22 mouse cellular contexts compared by ENCODE assay signal in genomic region chr4:72664379-72664778, GRCm38 (mm10).
DNase-seq lines count a peak whose midpoint lies in the region; TF ChIP-seq lines count a peak whose summit lies in the region.
"Had no signal": no experiment of that assay in that cellular context is flagged by ENCODE, and none has a peak within 500 bp of the region (broad histone marks: within the 10 kb centered on the region; RNA-seq: fewer than 3 reads in every experiment).

No protein-coding gene starts in this region.

- peak; percentile 10 for DNase-seq in brain, adult 2 months (ENCODE audit: low read depth, low spot score)
- DNase-seq in right cerebral cortex, postnatal 36 days (ENCODE audit: low spot score in 2 of 2) = no peak
- DNase-seq in right cerebral cortex, adult 18-20 months = no peak
- DNase-seq: adrenal gland, adult 8-10 months; adrenal gland, postnatal 14 days; adrenal gland, postnatal 36 days; B cell, adult 2 months; cerebellum, adult 11 months; cerebellum, adult 18-20 months; cerebellum, adult 8-10 months; cerebellum, adult 9-11 months; cerebellum, postnatal 14 days; cerebellum, postnatal 36 days; embryo, embryonic 11 days; forebrain, postnatal 0 days had no signal

- no peak overlapping the region for H3ac ChIP-seq in C2C12 (ENCODE audit: control insufficient read depth, insufficient read length, low read depth)
- no peak overlapping the region for H3ac ChIP-seq in myocyte (ENCODE audit: control insufficient read depth, insufficient read length)

- no peaks in the 10 kb centered on the region for H3K79me2 ChIP-seq in C2C12 (ENCODE audit: control insufficient read depth, insufficient read depth)
- no peaks in the 10 kb centered on the region for H3K79me2 ChIP-seq in myocyte (ENCODE audit: control insufficient read depth, insufficient read depth)

- H3K27me3 ChIP-seq in C2C12 (ENCODE audit: control insufficient read depth, insufficient read depth, insufficient read length) (no peaks in the 10 kb centered on the region), myocyte (ENCODE audit: control insufficient read depth, insufficient read depth, insufficient read length) (no peaks in the 10 kb centered on the region)
- H3K27me3 ChIP-seq: embryonic facial prominence, embryonic 13.5 days; embryonic facial prominence, embryonic 15.5 days; forebrain, embryonic 13.5 days; forebrain, embryonic 15.5 days; Patski had no signal

- TF ChIP-seq POLR2A in myocyte (IDR thresholded peaks at IDR 0.05; ENCODE audit: insufficient read length, low read depth) = no peak

- H3K4me3 ChIP-seq in C2C12 (ENCODE audit: insufficient read depth, poor library complexity, severe bottlenecking) (no peak overlapping the region), myocyte (no peak overlapping the region)
- H3K4me3 ChIP-seq: embryonic facial prominence, embryonic 13.5 days; embryonic facial prominence, embryonic 15.5 days; forebrain, embryonic 13.5 days; forebrain, embryonic 15.5 days had no signal

- H3K4me2 ChIP-seq in myocyte (ENCODE audit: low read depth) = peak overlapping the region; percentile 33
- H3K4me2 ChIP-seq: embryonic facial prominence, embryonic 13.5 days; embryonic facial prominence, embryonic 15.5 days; forebrain, embryonic 13.5 days; forebrain, embryonic 15.5 days had no signal

- H3K36me3 ChIP-seq in C2C12 (ENCODE audit: control insufficient read depth, insufficient read depth) (no peaks in the 10 kb centered on the region), myocyte (ENCODE audit: control insufficient read depth, insufficient read depth) (no peaks in the 10 kb centered on the region)
- H3K36me3 ChIP-seq: embryonic facial prominence, embryonic 13.5 days; embryonic facial prominence, embryonic 15.5 days; forebrain, embryonic 15.5 days had no signal

- TF ChIP-seq CTCF in C2C12 (IDR thresholded peaks at IDR 0.05; ENCODE audit: control insufficient read depth, insufficient read depth, insufficient read length) = no peak

- H3K79me3 ChIP-seq in C2C12 (ENCODE audit: low read depth) = no peaks in the 10 kb centered on the region

TF ChIP-seq in C2C12, 6 proteins besides CTCF, POLR2A, EP300 and RAD21:
- peak; percentile 56 for TF ChIP-seq CEBPB (IDR thresholded peaks at IDR 0.05; ENCODE audit: low read depth)
- TF ChIP-seq MYOD1 (IDR thresholded peaks at IDR 0.05; ENCODE audit: control insufficient read depth, insufficient read length, low read depth) = no peak
- peak; percentile 37 for TF ChIP-seq FOSL1 (IDR thresholded peaks at IDR 0.05; ENCODE audit: insufficient read depth, low read length, poor library complexity, severe bottlenecking)
- no peak for TF ChIP-seq MYOG (IDR thresholded peaks at IDR 0.05; ENCODE audit: control insufficient read depth, extremely low read depth, insufficient read length)
- TF ChIP-seq MAX (IDR thresholded peaks at IDR 0.05) = no peak
- no peak for TF ChIP-seq USF1 (IDR thresholded peaks at IDR 0.05; ENCODE audit: low read depth)

TF ChIP-seq in myocyte, 11 proteins besides CTCF, POLR2A, EP300 and RAD21:
- TF ChIP-seq MAX (IDR thresholded peaks at IDR 0.05; ENCODE audit: low read depth) = no peak
- no peak for TF ChIP-seq MYOG (IDR thresholded peaks at IDR 0.05; ENCODE audit: control insufficient read depth in 1 of 3, insufficient read depth in 1 of 3, insufficient read length in 2 of 3, low read depth in 2 of 3)
- TF ChIP-seq TCF3 (IDR thresholded peaks at IDR 0.05; ENCODE audit: insufficient read length, low read depth) = no peak
- no peak for TF ChIP-seq E2F4 (IDR thresholded peaks at IDR 0.05; ENCODE audit: insufficient read depth)
- no peak for TF ChIP-seq MYOD1 (IDR thresholded peaks at IDR 0.05; ENCODE audit: control insufficient read depth in 1 of 3, insufficient read length in 2 of 3, low read depth in 2 of 3)
- TF ChIP-seq CEBPB (IDR thresholded peaks at IDR 0.05; ENCODE audit: insufficient read depth, poor library complexity, severe bottlenecking) = no peak
- no peak for TF ChIP-seq POLR2AphosphoS2 (IDR thresholded peaks at IDR 0.05; ENCODE audit: insufficient read length, low read depth)
- TF ChIP-seq TCF12 (IDR thresholded peaks at IDR 0.05; ENCODE audit: insufficient read depth, poor library complexity, severe bottlenecking) = no peak
- no peak for TF ChIP-seq SRF (IDR thresholded peaks at IDR 0.05; ENCODE audit: control insufficient read depth, insufficient read length, low read depth)
- no peak for TF ChIP-seq REST (IDR thresholded peaks at IDR 0.05; ENCODE audit: insufficient read depth, insufficient read length)
- no peak for TF ChIP-seq USF1 (IDR thresholded peaks at IDR 0.05; ENCODE audit: low read depth)
